Mouse (Mus musculus): Measurements from ENCODE around the gene Epb41l5. TPM values are rescaled to one million over a fixed set of nuclear protein-coding genes. Genes with fewer than 3 reads are reported as not detected.
A peak's percentile ranks its signal among the peaks of the same experiment; 100 is the strongest.

The Epb41l5 gene
- 1 to 10 TPM; 2.7 to 3.6 TPM for total RNA-seq (2021)
- long read RNA-seq, experiment 1, full-length matches to known transcripts: 1 of 1 reads
- long read RNA-seq, experiment 1, partial matches to known transcripts: 0 of 1 reads
- long read RNA-seq, experiment 1, other reads (novel, unspliced or antisense): 0 of 1 reads
- long read RNA-seq, experiment 2, partial matches to known transcripts: 0 of 1 reads
- long read RNA-seq, experiment 2, other reads (novel, unspliced or antisense): 1 of 1 reads

- DNase-seq: peak; percentile 71
- intact Hi-C loops (cut with DNase I): no loop called here
Observed at GRCm38 (mm10) chr1:119648205-119649111, at the start of gene Epb41l5. TSS of gene Epb41l5 (minus strand) at chr1:119649000.

GRCm38 (mm10) chr1:119696860-119697259 is 48.1 kb upstream of the Epb41l5 start:
- intact Hi-C loops (cut with DNase I): no loop called here

GRCm38 (mm10) chr1:119685773-119686558 is 37.2 kb upstream of the Epb41l5 start:
- no peak for DNase-seq
- intact Hi-C loops (cut with DNase I): no loop called here

More at GRCm38 (mm10) chr1:119696860-119697259, 48.1 kb upstream of the Epb41l5 start:
- no peak for DNase-seq

GRCm38 (mm10) chr1:119681663-119682213 is 32.9 kb upstream of the Epb41l5 start:
- intact Hi-C loops (cut with DNase I): no loop called here
- DNase-seq: no peak

- no peak for DNase-seq
- intact Hi-C loops (cut with DNase I): loop anchor here (2.0 to 5.0 kb wide), 2 partner anchors 126 to 218 kb away; no protein-coding TSS in a partner anchor
Observed at GRCm38 (mm10) chr1:119674984-119675383, 26.2 kb upstream of the Epb41l5 start.

- DNase-seq: no peak
- intact Hi-C loops (cut with DNase I): no loop called here
Observed at GRCm38 (mm10) chr1:119666904-119667303, 18.1 kb upstream of the Epb41l5 start.

- DNase-seq: no peak
- intact Hi-C loops (cut with DNase I): no loop called here
Observed at GRCm38 (mm10) chr1:119654307-119654706, 5.5 kb upstream of the Epb41l5 start.

GRCm38 (mm10) chr1:119650386-119650785 is 1.6 kb upstream of the Epb41l5 start:
- intact Hi-C loops (cut with DNase I): no loop called here
- DNase-seq: no peak

- intact Hi-C loops (cut with DNase I): no loop called here
- no peak for DNase-seq
Observed at GRCm38 (mm10) chr1:119649627-119650026, 827 bp upstream of the Epb41l5 start.

GRCm38 (mm10) chr1:119646356-119646755 is 2.4 kb downstream of the Epb41l5 start:
- intact Hi-C loops (cut with DNase I): no loop called here
- DNase-seq: no peak

GRCm38 (mm10) chr1:119642367-119642766 is 6.4 kb downstream of the Epb41l5 start:
- DNase-seq: no peak
- intact Hi-C loops (cut with DNase I): no loop called here

- intact Hi-C loops (cut with DNase I): no loop called here
- DNase-seq: no peak
Observed at GRCm38 (mm10) chr1:119641090-119641812, 7.5 kb downstream of the Epb41l5 start.

GRCm38 (mm10) chr1:119640006-119640405 is 8.8 kb downstream of the Epb41l5 start:
- intact Hi-C loops (cut with DNase I): no loop called here

GRCm38 (mm10) chr1:119637188-119638023 is 11.4 kb downstream of the Epb41l5 start:
- DNase-seq: no peak
- intact Hi-C loops (cut with DNase I): no loop called here

More at GRCm38 (mm10) chr1:119640006-119640405, 8.8 kb downstream of the Epb41l5 start:
- no peak for DNase-seq

GRCm38 (mm10) chr1:119634746-119635145 is 14.1 kb downstream of the Epb41l5 start:
- DNase-seq: no peak
- intact Hi-C loops (cut with DNase I): no loop called here

GRCm38 (mm10) chr1:119630428-119630827 is 18.4 kb downstream of the Epb41l5 start:
- intact Hi-C loops (cut with DNase I): no loop called here

GRCm38 (mm10) chr1:119626837-119627236 is 22.0 kb downstream of the Epb41l5 start:
- intact Hi-C loops (cut with DNase I): no loop called here
- no peak for DNase-seq

More at GRCm38 (mm10) chr1:119630428-119630827, 18.4 kb downstream of the Epb41l5 start:
- DNase-seq: no peak

- intact Hi-C loops (cut with DNase I): no loop called here
Observed at GRCm38 (mm10) chr1:119624444-119624843, 24.4 kb downstream of the Epb41l5 start.

GRCm38 (mm10) chr1:119605396-119605795 is 43.4 kb downstream of the Epb41l5 start:
- DNase-seq: no peak
- intact Hi-C loops (cut with DNase I): no loop called here

More at GRCm38 (mm10) chr1:119624444-119624843, 24.4 kb downstream of the Epb41l5 start:
- no peak for DNase-seq

Data from gastrocnemius, postnatal 36 days (tissue).